Mouse (Mus musculus) midbrain, postnatal 0 days (tissue): ENCODE measurements around the gene Rfng. TPM values are rescaled to one million over a fixed set of nuclear protein-coding genes. Genes with fewer than 3 reads are reported as not detected.
"Not testable (repeated sequence)": the region's sequence is repeated elsewhere in the genome, so short reads cannot be mapped to it uniquely, and the experiment has no call there.

Experiments used
- ATAC-seq: fragments of 200-750 bp; cut with Nextera tagmentation; 2 replicates; pipeline ENCODE4 v1.8.0; 2017; ENCODE audit warnings: moderate number of reproducible peaks, mild to moderate bottlenecking, moderate TSS enrichment, moderate library complexity; ENCODE audit not compliant: low FRiP score
- DNase-seq: peaks from one replicate; pipeline ENCODE4 v3.0.0-alpha.2; 2015; ENCODE audit warnings: low spot score
- H3K27ac ChIP-seq: fragments of 300-500 bp; sonication (generic); 2 replicates; pipeline ENCODE4 v1.5.1; 2014; ENCODE audit warnings: low read depth, mild to moderate bottlenecking, low read length, mixed read lengths
- H3K27me3 ChIP-seq: fragments of 300-500 bp; sonication (generic); 2 replicates; pipeline ENCODE4 v1.6.1; 2014; ENCODE audit warnings: low read length, control low read depth, mixed read lengths; ENCODE audit not compliant: insufficient read depth
- H3K36me3 ChIP-seq: fragments of 300-500 bp; sonication (generic); 2 replicates; pipeline ENCODE4 v1.6.1; 2014; ENCODE audit warnings: low read length, control low read depth, mixed read lengths; ENCODE audit not compliant: insufficient read depth
- H3K4me1 ChIP-seq: fragments of 300-500 bp; sonication (generic); 2 replicates; pipeline ENCODE4 v1.6.1; 2014; ENCODE audit warnings: mild to moderate bottlenecking, control low read depth, antibody characterized with exemption, low read length, mixed read lengths; ENCODE audit not compliant: insufficient read depth
- H3K4me2 ChIP-seq: fragments of 300-500 bp; sonication (generic); 2 replicates; pipeline ENCODE4 v1.6.1; 2014; ENCODE audit warnings: low read depth, mild to moderate bottlenecking, low read length, mixed read lengths; ENCODE audit not compliant: poor library complexity, severe bottlenecking
- H3K4me3 ChIP-seq: fragments of 300-500 bp; sonication (generic); 2 replicates; pipeline ENCODE4 v1.5.1; 2014; ENCODE audit warnings: low read depth, mild to moderate bottlenecking, low read length, moderate library complexity
- H3K9ac ChIP-seq: fragments of 300-500 bp; sonication (generic); replicated peaks from 2 replicates; pipeline ENCODE4 v1.6.1; 2014; ENCODE audit warnings: mild to moderate bottlenecking, low read length, moderate library complexity, mixed read lengths; ENCODE audit not compliant: poor library complexity, severe bottlenecking
- H3K9me3 ChIP-seq: fragments of 300-500 bp; sonication (generic); 2 replicates; pipeline ENCODE4 v1.6.1; 2016; ENCODE audit warnings: low read length, control low read depth
- CTCF ChIP-seq: IDR thresholded peaks from 2 replicates; pipeline ENCODE4 v1.5.1; 2016; ENCODE audit warnings: antibody characterized with exemption, mild to moderate bottlenecking
- WGBS: fragments of 180-500 bp; shearing (Covaris S2); extraction: QIAGEN DNeasy Blood & Tissue Kit; methylation state at CpG from one replicate; pipeline ENCODE4 v1.1.7; 2014; 5-methylcytosine and 5-hydroxymethylcytosine counted together
- polyA plus RNA-seq: library from polyadenylated mRNA; unstranded; fragments of >200 nt; fragmentation: Nextera tagmentation; extraction: Ambion mirVana; gene quantifications from 2 replicates; pipeline ENCODE4 v1.2.1, GENCODE M21; 2015
- total RNA-seq: library from RNA; depleted of rRNA; stranded (reverse); fragments of >200 nt; gene quantifications from 2 replicates; pipeline ENCODE4 v1.2.3, GENCODE M21; 2014

Gene Rfng
- total and polyA plus RNA-seq, 2 experiments from 2014 or later, result 106 to 130 TPM

DNA sequence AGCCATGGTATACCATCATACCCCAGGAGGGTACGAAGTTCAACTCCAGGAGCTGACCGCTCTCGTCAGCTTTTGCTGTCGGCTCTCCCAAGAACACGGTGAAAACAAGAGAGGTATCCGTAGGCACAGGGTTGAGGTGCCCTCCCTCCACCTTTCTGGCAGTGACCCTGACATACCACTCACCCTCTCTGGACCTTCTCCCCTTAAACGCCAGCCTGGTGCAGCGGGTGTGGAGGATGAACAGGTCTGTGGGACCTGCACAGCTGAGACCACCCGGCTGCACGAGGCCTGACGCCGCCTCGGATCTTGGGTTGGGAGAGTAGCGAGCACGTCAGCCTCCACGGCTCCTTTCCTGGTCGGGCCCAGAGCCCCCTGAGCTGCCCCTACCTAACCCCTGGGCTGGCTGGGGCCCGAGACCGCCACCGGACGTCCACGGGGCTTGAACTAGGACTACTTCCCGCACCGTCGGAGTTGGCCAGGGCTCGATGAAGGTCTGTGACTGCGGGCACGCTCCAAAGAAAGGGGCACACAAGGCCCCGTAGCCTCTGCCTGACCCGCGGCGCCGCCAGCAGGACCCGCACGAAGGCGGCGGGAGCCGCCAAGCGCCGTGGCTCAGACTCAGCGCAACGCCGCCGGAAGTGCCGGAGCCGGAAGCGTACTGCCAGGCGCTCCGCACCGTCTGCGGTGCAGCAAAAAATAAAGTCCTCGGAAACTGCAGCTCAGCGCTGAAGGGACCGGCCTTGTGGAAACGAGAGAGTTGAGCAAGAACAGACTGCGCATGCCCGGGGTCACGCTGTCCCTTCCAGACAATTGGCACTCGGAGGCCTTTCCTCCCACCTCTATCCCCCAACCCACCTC, 12.0 kb upstream of the Rfng start, which contains the start of gene Dus1l:
Gene Dus1l, minus strand, starts transcription at position 648 of the 858 bp plus-strand sequence.
- peak; percentile 97 for DNase-seq
- 2% methylated on average over 59 of the region's 59 CpGs for WGBS
- peak within 1 kb of the TSS; percentile 89 for H3K9ac ChIP-seq
- H3K27me3 ChIP-seq, result no peaks in the 10 kb centered on the region
- TF ChIP-seq CTCF, result no peak
- peaks cover 7% of the 10 kb centered on the region for H3K4me1 ChIP-seq
- H3K36me3 ChIP-seq, result peaks cover 26% of the 10 kb centered on the region
- H3K4me3 ChIP-seq, result peak within 1 kb of the TSS; percentile 98
- peak within 1 kb of the TSS; percentile 80 for H3K27ac ChIP-seq
- ATAC-seq, result peak; percentile 88
- peak within 1 kb of the TSS; percentile 96 for H3K4me2 ChIP-seq
- no peaks in the 10 kb centered on the region for H3K9me3 ChIP-seq

GRCm38 (mm10) chr11:120792652-120793051, 8.6 kb upstream of the Rfng start:
- DNase-seq (no peak), ATAC-seq (no peak)
- WGBS, result 93% methylated on average over 9 of the region's 9 CpGs
- no peaks in the 10 kb centered on the region for H3K9me3 ChIP-seq
- H3K9ac ChIP-seq, result no peak overlapping the region
- no peak overlapping the region for H3K4me2 ChIP-seq
- no peak overlapping the region for H3K27ac ChIP-seq
- peaks cover 44% of the 10 kb centered on the region for H3K36me3 ChIP-seq
- no peak overlapping the region for H3K4me3 ChIP-seq
- no peaks in the 10 kb centered on the region for H3K27me3 ChIP-seq
- TF ChIP-seq CTCF, result no peak
- H3K4me1 ChIP-seq, result peaks cover 7% of the 10 kb centered on the region

- 94% methylated on average over 3 of the region's 3 CpGs for WGBS
- no peak overlapping the region for H3K9ac ChIP-seq
- no peaks in the 10 kb centered on the region for H3K27me3 ChIP-seq
- H3K27ac ChIP-seq, result no peak overlapping the region
- H3K4me3 ChIP-seq, result no peak overlapping the region
- peaks cover 7% of the 10 kb centered on the region; the same call in 1 of the 2 replicates for H3K4me1 ChIP-seq
- ATAC-seq (no peak), DNase-seq (no peak)
- H3K4me2 ChIP-seq, result no peak overlapping the region
- TF ChIP-seq CTCF, result peak; percentile 34; the same call in 1 of the 2 replicates
- H3K9me3 ChIP-seq, result no peaks in the 10 kb centered on the region
- H3K36me3 ChIP-seq, result peaks cover 57% of the 10 kb centered on the region
These were observed 5.8 kb upstream of the Rfng start for GRCm38 (mm10) chr11:120789810-120790209.

- Histone ChIP-seq H3K4me2 (no peak overlapping the region), H3K9ac (no peak overlapping the region), H3K4me1 (peaks cover 9% of the 10 kb centered on the region; the same call in 1 of the 2 replicates), H3K27me3 (no peaks in the 10 kb centered on the region), H3K36me3 (peaks cover 56% of the 10 kb centered on the region), H3K4me3 (no peak overlapping the region), H3K9me3 (no peaks in the 10 kb centered on the region), H3K27ac (no peak overlapping the region)
- 90% methylated on average over 4 of the region's 4 CpGs for WGBS
- DNase-seq (no peak), ATAC-seq (no peak)
- no peak for TF ChIP-seq CTCF
These were observed 5.3 kb upstream of the Rfng start for GRCm38 (mm10) chr11:120789355-120789754.

GRCm38 (mm10) chr11:120788460-120788859, 4.5 kb upstream of the Rfng start:
- H3K4me2 ChIP-seq, ATAC-seq, H3K9ac ChIP-seq, H3K27ac ChIP-seq, H3K9me3 ChIP-seq, H3K4me1 ChIP-seq, DNase-seq, H3K4me3 ChIP-seq, H3K27me3 ChIP-seq: not testable (repeated sequence)
- peaks cover 52% of the 10 kb centered on the region for H3K36me3 ChIP-seq
- WGBS, result 89% methylated on average over 9 of the region's 10 CpGs

DNA sequence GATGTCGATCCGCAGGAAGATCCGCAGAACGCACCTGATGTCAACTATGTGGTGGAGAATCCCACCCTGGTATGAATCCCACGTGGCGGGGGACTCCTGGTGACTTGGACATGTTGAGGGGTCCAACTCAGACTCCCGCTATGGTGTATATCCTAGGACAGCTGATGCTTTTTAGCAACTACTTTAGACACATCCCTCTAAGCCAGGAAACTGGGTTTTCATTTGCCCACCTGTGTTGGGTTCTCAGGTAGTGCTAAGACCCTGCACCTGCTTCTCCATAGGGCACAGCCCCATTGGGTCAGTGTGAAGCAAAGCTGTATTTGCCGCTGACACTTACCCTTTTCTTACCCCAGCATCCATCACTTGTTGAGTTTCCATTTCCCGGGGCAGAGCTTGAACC, 1.1 kb upstream of the Rfng start:
- peak overlapping the region; percentile 84 for H3K4me3 ChIP-seq
- no peak overlapping the region for H3K27ac ChIP-seq
- WGBS, result 40% methylated on average over 9 of the region's 9 CpGs
- peaks cover 40% of the 10 kb centered on the region for H3K36me3 ChIP-seq
- no peak for TF ChIP-seq CTCF
- no peak for ATAC-seq
- H3K4me1 ChIP-seq, result peaks cover 9% of the 10 kb centered on the region; the same call in 1 of the 2 replicates
- H3K4me2 ChIP-seq, result peak overlapping the region; percentile 97
- no peak for DNase-seq
- no peaks in the 10 kb centered on the region for H3K9me3 ChIP-seq
- no peaks in the 10 kb centered on the region for H3K27me3 ChIP-seq
- H3K9ac ChIP-seq, result peak overlapping the region; percentile 86
